In genomic region chr15:19360650-19361049, GRCm38 (mm10) we compare ENCODE assay signal across 9 mouse cellular contexts.
DNase-seq lines count a peak whose midpoint lies in the region; ATAC-seq and TF ChIP-seq lines count a peak whose summit lies in the region.
"Had no signal": no experiment of that assay in that cellular context is flagged by ENCODE, and none has a peak within 500 bp of the region (broad histone marks: within the 10 kb centered on the region; RNA-seq: fewer than 3 reads in every experiment).

No protein-coding gene starts in this region.

- intact Hi-C loops in heart, postnatal 14 days (cut with DNase I): no loop called here
- intact Hi-C loops in gastrocnemius, postnatal 14 days (cut with DNase I; ENCODE audit: low total_unique reads): no loop called here

- no peak overlapping the region for H3K4me2 ChIP-seq in kidney, postnatal 0 days (ENCODE audit: low read length)
- H3K4me2 ChIP-seq in kidney, embryonic 16.5 days (replicated peaks; ENCODE audit: low read depth, low read length): no peak overlapping the region
- H3K4me2 ChIP-seq in hindbrain, embryonic 16.5 days (ENCODE audit: low read length): no peak overlapping the region

- no peaks in the 10 kb centered on the region for H3K4me1 ChIP-seq in kidney, postnatal 0 days (replicated peaks; ENCODE audit: insufficient read depth, low read length)
- no peaks in the 10 kb centered on the region for H3K4me1 ChIP-seq in kidney, embryonic 16.5 days (ENCODE audit: insufficient read depth, low read length)
- H3K4me1 ChIP-seq in hindbrain, embryonic 16.5 days (ENCODE audit: control insufficient read depth, insufficient read depth, low read depth, low read length): no peaks in the 10 kb centered on the region
- H3K4me1 ChIP-seq: megakaryocyte, embryonic 14.5 days had no signal

- no peak overlapping the region for H3K9ac ChIP-seq in kidney, postnatal 0 days (ENCODE audit: low read depth, low read length)
- H3K9ac ChIP-seq in kidney, embryonic 16.5 days (replicated peaks; ENCODE audit: low read length): no peak overlapping the region
- no peak overlapping the region for H3K9ac ChIP-seq in hindbrain, embryonic 16.5 days (ENCODE audit: low read depth, low read length)

- H3K27me3 ChIP-seq in kidney, postnatal 0 days (ENCODE audit: insufficient read depth, low read length): no peaks in the 10 kb centered on the region
- no peaks in the 10 kb centered on the region for H3K27me3 ChIP-seq in kidney, embryonic 16.5 days (ENCODE audit: insufficient read depth, low read length)
- H3K27me3 ChIP-seq in hindbrain, embryonic 16.5 days (replicated peaks; ENCODE audit: control insufficient read depth, insufficient read depth, low read length): no peaks in the 10 kb centered on the region
- H3K27me3 ChIP-seq: megakaryocyte, embryonic 14.5 days had no signal

- no peak overlapping the region for H3K27ac ChIP-seq in kidney, postnatal 0 days
- H3K27ac ChIP-seq in kidney, embryonic 16.5 days (ENCODE audit: low read length): no peak overlapping the region
- H3K27ac ChIP-seq in hindbrain, embryonic 16.5 days (ENCODE audit: low read depth, low read length): no peak overlapping the region

- TF ChIP-seq CTCF in kidney, postnatal 0 days (IDR thresholded peaks at IDR 0.05; ENCODE audit: low read depth): peak; percentile 50; the same call in 1 of the 2 replicates

- no peaks in the 10 kb centered on the region for H3K36me3 ChIP-seq in kidney, postnatal 0 days (ENCODE audit: insufficient read depth, low read length)
- H3K36me3 ChIP-seq in kidney, embryonic 16.5 days (ENCODE audit: insufficient read depth, low read length): no peaks in the 10 kb centered on the region
- no peaks in the 10 kb centered on the region for H3K36me3 ChIP-seq in hindbrain, embryonic 16.5 days (ENCODE audit: control insufficient read depth, insufficient read depth, low read length)

- H3K4me3 ChIP-seq in kidney, postnatal 0 days (replicated peaks; ENCODE audit: low read depth, low read length): no peak overlapping the region
- H3K4me3 ChIP-seq in kidney, embryonic 16.5 days (ENCODE audit: low read length): no peak overlapping the region
- H3K4me3 ChIP-seq in hindbrain, embryonic 16.5 days (ENCODE audit: low read length): no peak overlapping the region
- H3K4me3 ChIP-seq: megakaryocyte, embryonic 14.5 days had no signal

- 30% methylated on average over 3 of the region's 3 CpGs for WGBS in kidney, postnatal 0 days
- WGBS in kidney, embryonic 16.5 days: 31% methylated on average over 3 of the region's 3 CpGs
- WGBS in hindbrain, embryonic 16.5 days: 28% methylated on average over 3 of the region's 3 CpGs

- no peaks in the 10 kb centered on the region for H3K9me3 ChIP-seq in kidney, postnatal 0 days (replicated peaks; ENCODE audit: low read length)
- no peaks in the 10 kb centered on the region for H3K9me3 ChIP-seq in kidney, embryonic 16.5 days (ENCODE audit: low read length)
- H3K9me3 ChIP-seq in hindbrain, embryonic 16.5 days (ENCODE audit: control insufficient read depth, low read length): no peaks in the 10 kb centered on the region
- H3K9me3 ChIP-seq: megakaryocyte, embryonic 14.5 days had no signal

- DNase-seq in kidney, postnatal 0 days (ENCODE audit: low spot score): peak; percentile 44
- peak; percentile 76 for DNase-seq in brain, adult 2 months (ENCODE audit: low read depth, low spot score)
- DNase-seq in retina, embryonic 14.5 days (ENCODE audit: low spot score): peak; percentile 40
- DNase-seq in heart, postnatal 14 days: no peak
- DNase-seq in gastrocnemius, postnatal 14 days: no peak
- no peak for DNase-seq in cerebellum, adult 18-20 months

- no peak for ATAC-seq in kidney, postnatal 0 days (replicated peaks; ENCODE audit: low FRiP score, low read depth)
- ATAC-seq in kidney, embryonic 16.5 days (ENCODE audit: low FRiP score, low TSS enrichment): no peak; the same call in 1 of the 2 replicates
- peak; percentile 85; the same call in 1 of the 2 replicates for ATAC-seq in hindbrain, embryonic 16.5 days

Comparison
In these comparisons a context has a peak if more than half of its experiments do, and no peak if none do; other contexts are left out.
1. DNase-seq: peak in kidney, postnatal 0 days (single experiment), brain, adult 2 months (single experiment) and retina, embryonic 14.5 days (single experiment); none in heart, postnatal 14 days (0 of 2), gastrocnemius, postnatal 14 days (single experiment) and cerebellum, adult 18-20 months (0 of 2).